Mouse (Mus musculus) heart, adult 2 months (tissue): Measurements from ENCODE around the gene Snx15. TPM values are rescaled to one million over a fixed set of nuclear protein-coding genes. Genes with fewer than 3 reads are reported as not detected.

Experiments
- DNase-seq, 2 experiments: peaks; one replicate each; pipeline ENCODE4 v3.0.0; 2021
- H3K27ac ChIP-seq: fragments of 200-600 bp; 2 replicates; pipeline ENCODE4 v1.8.1; 2022
- H3K27me3 ChIP-seq: fragments of 200-500 bp; 2 replicates; pipeline ENCODE4 v1.6.1; 2012; ENCODE audit warnings: mild to moderate bottlenecking, low read length, inconsistent platforms, mixed read lengths; ENCODE audit not compliant: control insufficient read depth, insufficient read depth
- H3K36me3 ChIP-seq: fragments of 200-500 bp; 2 replicates; pipeline ENCODE4 v1.6.1; 2012; ENCODE audit warnings: low read length, inconsistent platforms; ENCODE audit not compliant: control insufficient read depth, insufficient read depth
- H3K4me1 ChIP-seq: fragments of 200-500 bp; 2 replicates; pipeline ENCODE4 v1.6.1; 2011; ENCODE audit warnings: low read length; ENCODE audit not compliant: control insufficient read depth, insufficient read depth
- H3K4me3 ChIP-seq: fragments of 200-600 bp; 2 replicates; pipeline ENCODE4 v1.8.1; 2022
- H3K79me2 ChIP-seq: fragments of 200-500 bp; replicated peaks from 2 replicates; pipeline ENCODE4 v1.6.1; 2012; ENCODE audit warnings: mild to moderate bottlenecking, inconsistent platforms, low read length, moderate library complexity, mixed read lengths; ENCODE audit not compliant: control insufficient read depth, insufficient read depth
- H3K9ac ChIP-seq: fragments of 200-500 bp; 2 replicates; pipeline ENCODE4 v1.6.1; 2012; ENCODE audit warnings: low read depth, mild to moderate bottlenecking, control low read depth, inconsistent platforms, low read length, mixed read lengths
- CTCF ChIP-seq: fragments of 200-600 bp; IDR thresholded peaks from 2 replicates; pipeline ENCODE4 v1.8.1; 2022; ENCODE audit warnings: antibody characterized with exemption, mild to moderate bottlenecking, moderate library complexity
- EP300 ChIP-seq: fragments of 200-500 bp; IDR thresholded peaks from 2 replicates; pipeline ENCODE4 v1.6.1; 2011; ENCODE audit warnings: low read depth, low read length, control low read depth; ENCODE audit not compliant: insufficient read depth
- POLR2A ChIP-seq: fragments of 200-500 bp; IDR thresholded peaks from 2 replicates; pipeline ENCODE4 v1.6.1; 2011; ENCODE audit warnings: mild to moderate bottlenecking, low read depth, low read length, control low read depth; ENCODE audit not compliant: insufficient read depth
- WGBS: fragments of 180-500 bp; shearing (Covaris S2); methylation state at CpG from one replicate; pipeline ENCODE4 v1.1.7; 2018; 5-methylcytosine and 5-hydroxymethylcytosine counted together
- intact Hi-C: fragments of 180-260 bp; cut with DNase I; formaldehyde crosslinking; loops from one replicate; pipeline ENCODE4 v1.15.1; 2025
- polyA plus RNA-seq: library from polyadenylated mRNA; depleted of rRNA; stranded (reverse); fragments of >200 nt; gene quantifications from 2 replicates; pipeline ENCODE4 v1.2.3, GENCODE M21; 2012
- total RNA-seq, 2 experiments: library from RNA; stranded (reverse); gene quantifications; 2 replicates each; pipeline ENCODE4 v1.2.3; 2021

Gene Snx15
- total and polyA plus RNA-seq, 3 experiments, result 14.1 to 22.0 (median 16.6) TPM

DNA sequence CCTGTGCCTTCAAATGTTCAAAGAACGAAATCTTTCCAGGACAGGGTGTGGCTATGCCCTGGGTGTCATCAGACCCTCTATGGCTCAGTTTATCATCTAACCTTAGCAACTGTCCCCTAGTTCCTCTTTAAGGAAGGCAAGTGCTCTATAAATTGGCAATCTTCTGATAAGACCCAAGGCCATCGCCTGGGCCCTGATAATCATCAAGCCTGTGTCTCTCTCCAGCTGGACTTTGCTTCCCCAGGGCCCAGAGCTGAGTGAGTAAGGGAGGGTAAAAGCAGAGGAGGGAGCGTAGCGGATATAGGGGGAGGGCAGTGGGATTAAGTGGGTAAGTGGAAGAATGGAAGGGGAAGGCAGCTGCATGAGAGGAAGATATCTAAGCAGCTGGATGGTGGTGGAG, 23.6 kb downstream of the Snx15 start:
- no peak for DNase-seq
- no peaks in the 10 kb centered on the region for H3K79me2 ChIP-seq
- WGBS, result 62% methylated on average over 4 of the region's 4 CpGs
- intact Hi-C loops, result no loop called here
- no peaks in the 10 kb centered on the region for H3K36me3 ChIP-seq
- H3K9ac ChIP-seq, result no peak overlapping the region
- H3K27me3 ChIP-seq, result no peaks in the 10 kb centered on the region
- H3K4me3 ChIP-seq, result no peak overlapping the region
- no peaks in the 10 kb centered on the region for H3K4me1 ChIP-seq
- no peak overlapping the region for H3K27ac ChIP-seq
- TF ChIP-seq POLR2A, result no peak
- no peak for TF ChIP-seq CTCF
- TF ChIP-seq EP300, result no peak

DNA sequence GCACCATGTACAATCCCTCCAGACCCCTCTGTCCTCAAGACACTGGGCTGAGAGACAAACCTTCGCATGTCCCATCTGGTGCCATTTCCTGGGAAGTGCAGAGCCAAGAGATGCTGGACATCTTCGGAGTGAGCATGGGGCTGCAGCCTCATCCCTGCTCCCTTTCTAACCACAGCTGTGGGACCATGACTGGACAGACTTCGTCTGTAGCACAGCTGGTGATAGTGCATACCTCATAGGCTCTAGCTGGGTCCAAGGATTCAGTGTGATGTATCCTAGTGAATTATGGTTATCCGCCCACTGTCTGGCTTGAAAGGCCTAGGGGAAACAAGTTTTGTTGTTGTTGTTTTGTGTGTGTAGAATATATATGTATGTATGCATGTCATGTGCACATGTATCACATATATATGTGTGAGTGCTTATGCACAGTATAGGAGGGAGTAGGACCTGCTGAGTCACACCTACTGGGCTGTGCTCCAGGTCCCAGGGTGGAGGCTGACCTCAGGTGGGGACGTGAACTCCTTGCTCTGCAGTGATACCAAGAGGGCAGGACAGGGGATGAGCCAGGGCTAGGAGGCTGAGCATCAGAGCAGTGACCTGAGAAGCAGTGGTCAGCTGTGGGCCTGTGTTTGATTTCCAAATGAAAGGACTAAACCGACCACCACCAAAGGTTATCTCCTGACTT, 25.8 kb downstream of the Snx15 start:
- Histone ChIP-seq H3K4me3 (no peak overlapping the region), H3K36me3 (no peaks in the 10 kb centered on the region), H3K79me2 (no peaks in the 10 kb centered on the region), H3K27ac (no peak overlapping the region), H3K4me1 (no peaks in the 10 kb centered on the region), H3K9ac (no peak overlapping the region), H3K27me3 (no peaks in the 10 kb centered on the region)
- intact Hi-C loops, result no loop called here
- TF ChIP-seq POLR2A, result no peak
- no peak for TF ChIP-seq CTCF
- TF ChIP-seq EP300, result no peak
- no peak for DNase-seq
- WGBS, result 67% methylated on average over 6 of the region's 6 CpGs

DNA sequence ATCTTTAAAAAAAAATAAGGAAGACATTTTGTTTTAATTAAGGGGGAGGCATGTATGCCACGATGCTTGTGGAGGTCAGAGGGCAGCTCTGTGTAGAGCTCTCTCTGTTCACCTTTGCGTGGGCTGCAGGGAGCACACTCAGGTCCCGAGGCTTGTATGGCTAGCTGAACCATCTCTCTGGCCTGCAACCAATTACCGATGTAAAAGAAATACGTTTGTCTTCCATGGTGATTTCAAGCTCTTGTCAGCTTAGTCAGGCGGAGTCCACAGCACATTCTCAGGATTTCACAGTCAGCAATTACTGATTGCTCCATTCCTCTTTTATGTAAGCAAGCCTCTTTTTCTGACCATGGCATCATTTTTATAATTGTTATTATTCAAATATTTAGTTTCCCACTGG, 26.9 kb downstream of the Snx15 start:
- Histone ChIP-seq H3K36me3 (no peaks in the 10 kb centered on the region), H3K4me1 (no peaks in the 10 kb centered on the region), H3K27ac (no peak overlapping the region), H3K4me3 (no peak overlapping the region), H3K79me2 (no peaks in the 10 kb centered on the region), H3K9ac (no peak overlapping the region), H3K27me3 (no peaks in the 10 kb centered on the region)
- intact Hi-C loops, result no loop called here
- DNase-seq, result no peak
- 83% methylated on average over 6 of the region's 6 CpGs for WGBS
- TF ChIP-seq POLR2A (no peak), CTCF (no peak), EP300 (no peak)

DNA sequence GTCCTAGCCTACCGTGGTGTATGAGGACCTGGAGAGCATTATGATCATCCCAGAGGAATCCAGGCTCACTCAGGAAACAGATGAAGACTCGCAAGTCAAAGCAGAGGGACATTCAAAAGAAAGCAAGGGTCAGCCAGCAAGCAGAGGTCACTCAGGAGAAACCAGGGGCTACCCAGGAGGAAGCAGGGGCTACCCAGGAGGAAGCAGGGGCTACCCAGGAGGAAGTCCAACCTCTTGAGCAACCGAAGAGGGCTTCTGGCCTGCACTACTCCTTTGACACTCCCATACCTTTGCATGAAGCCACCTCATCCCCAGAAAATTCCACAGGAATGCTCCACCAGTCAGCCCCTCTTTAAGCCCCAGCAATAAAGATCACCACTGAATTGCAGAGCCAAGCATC, 30.3 kb downstream of the Snx15 start:
- intact Hi-C loops, result no loop called here
- Histone ChIP-seq H3K27me3 (no peaks in the 10 kb centered on the region), H3K27ac (no peak overlapping the region), H3K79me2 (no peaks in the 10 kb centered on the region), H3K4me3 (no peak overlapping the region), H3K4me1 (no peaks in the 10 kb centered on the region), H3K36me3 (no peaks in the 10 kb centered on the region), H3K9ac (no peak overlapping the region)
- DNase-seq, result no peak
- TF ChIP-seq EP300, result no peak
- no peak for TF ChIP-seq POLR2A
- no peak for TF ChIP-seq CTCF
- WGBS, result 61% methylated on average over 3 of the region's 3 CpGs

DNA sequence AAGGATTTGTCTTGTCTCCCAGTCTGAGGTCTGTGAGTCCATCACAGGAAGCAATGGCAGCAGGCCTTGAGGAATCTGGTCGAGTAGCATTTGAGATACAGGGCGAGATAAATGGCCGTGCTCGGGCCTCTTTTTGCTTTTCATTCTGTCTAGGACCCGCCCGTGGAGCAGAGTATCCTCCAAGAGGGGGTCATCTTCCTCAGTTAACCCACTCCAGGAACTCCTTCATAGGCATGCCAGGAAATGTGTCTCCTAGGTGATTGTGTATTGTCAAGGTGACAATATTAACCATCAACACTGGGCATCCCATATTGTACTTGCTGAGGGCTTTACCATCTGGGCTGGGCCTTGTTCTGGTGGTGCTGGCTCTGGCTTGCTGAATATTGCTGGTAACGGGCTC, 34.0 kb downstream of the Snx15 start, which contains the start of gene AC131692.1:
AC131692.1 (plus strand) TSS at position 301 of the 400 bp plus-strand sequence.
- Histone ChIP-seq H3K27ac (no peak within 1 kb of the TSS), H3K36me3 (no peaks in the 10 kb centered on the region), H3K9ac (no peak within 1 kb of the TSS), H3K79me2 (no peaks in the 10 kb centered on the region), H3K27me3 (no peaks in the 10 kb centered on the region), H3K4me1 (no peaks in the 10 kb centered on the region), H3K4me3 (no peak within 1 kb of the TSS)
- TF ChIP-seq EP300 (no peak), CTCF (no peak), POLR2A (no peak)
- WGBS, result 85% methylated on average over 7 of the region's 7 CpGs
- intact Hi-C loops, result no loop called here
- no peak for DNase-seq

DNA sequence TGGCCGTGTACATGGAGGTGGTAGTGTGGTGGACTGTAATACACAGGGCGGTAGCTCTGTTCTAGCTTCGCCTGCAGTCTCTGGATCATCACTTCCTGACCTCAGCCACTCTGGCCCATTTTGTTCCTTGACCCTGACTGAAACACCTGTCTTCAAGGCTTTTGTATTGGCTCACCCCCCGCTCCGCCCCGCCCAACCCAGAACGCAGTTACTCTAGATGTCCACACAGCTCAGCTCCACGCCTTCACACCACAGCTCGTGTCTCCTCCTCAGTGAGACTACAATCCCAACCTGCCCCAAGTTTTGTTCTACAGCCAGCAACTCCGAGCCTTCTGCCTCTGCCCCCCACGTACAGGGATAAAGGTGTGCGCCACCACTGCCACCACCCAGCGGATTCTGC, 39.3 kb downstream of the Snx15 start:
- Histone ChIP-seq H3K27ac (no peak overlapping the region), H3K36me3 (no peaks in the 10 kb centered on the region), H3K27me3 (no peaks in the 10 kb centered on the region), H3K4me1 (peaks cover 3% of the 10 kb centered on the region), H3K4me3 (no peak overlapping the region), H3K79me2 (0 out of 2 replicates have a peak, but pooled peaks cover 2% of the 10 kb centered on the region), H3K9ac (no peak overlapping the region)
- DNase-seq, result no peak
- intact Hi-C loops, result loop anchor here (10.0 kb wide), 1 partner anchor 246 kb away; the partner anchor contains the start of gene Men1
- TF ChIP-seq POLR2A, result no peak
- TF ChIP-seq EP300, result no peak
- no peak for TF ChIP-seq CTCF
- WGBS, result 95% methylated on average over 13 of the region's 13 CpGs
